Mouse (Mus musculus): ENCODE data around the gene Fam221b. TPM values are rescaled to one million over a fixed set of nuclear protein-coding genes. Genes with fewer than 3 reads are reported as not detected.

The Fam221b gene
- polyA plus RNA-seq, 1 experiment from 2014 or later: 2.6 TPM

Small RNA genes within 50 kb of the gene (microRNA-seq; reads per million reads assigned to microRNA genes)
- not detected for gene Gm25262

Other genes starting within 250 kb of the Fam221b start
- 0.24 and 0.38 TPM in 2 replicates for gene Fam166b, start 240.0 kb downstream of the Fam221b start, polyA plus RNA-seq (2014; fragmentation: Nextera tagmentation; extraction: Ambion mirVana)
- gene Tesk1, start 227.2 kb downstream of the Fam221b start, polyA plus RNA-seq (2014; fragmentation: Nextera tagmentation; extraction: Ambion mirVana): 11.4 and 14.9 TPM in 2 replicates
- 5.1 and 5.2 TPM in 2 replicates for gene Cd72, start 214.5 kb downstream of the Fam221b start, polyA plus RNA-seq (2014; fragmentation: Nextera tagmentation; extraction: Ambion mirVana)
- not detected in 2 replicates for gene Sit1, start 185.4 kb downstream of the Fam221b start, polyA plus RNA-seq (2014; fragmentation: Nextera tagmentation; extraction: Ambion mirVana)
- 59.4 and 72.2 TPM in 2 replicates for gene Ccdc107, start 176.2 kb downstream of the Fam221b start, polyA plus RNA-seq (2014; fragmentation: Nextera tagmentation; extraction: Ambion mirVana)
- 36.4 and 38.2 TPM in 2 replicates for gene Arhgef39, start 169.4 kb downstream of the Fam221b start, polyA plus RNA-seq (2014; fragmentation: Nextera tagmentation; extraction: Ambion mirVana)
- 0.80 and 1.3 TPM in 2 replicates for gene Car9, start 162.2 kb downstream of the Fam221b start, polyA plus RNA-seq (2014; fragmentation: Nextera tagmentation; extraction: Ambion mirVana)
- gene Tpm2, start 145.4 kb downstream of the Fam221b start, polyA plus RNA-seq (2014; fragmentation: Nextera tagmentation; extraction: Ambion mirVana): 208 and 212 TPM in 2 replicates
- gene Creb3, start 106.8 kb downstream of the Fam221b start, polyA plus RNA-seq (2014; fragmentation: Nextera tagmentation; extraction: Ambion mirVana): 50.2 and 55.7 TPM in 2 replicates
- 72.6 and 87.2 TPM in 2 replicates for gene Tln1, start 106.5 kb downstream of the Fam221b start, polyA plus RNA-seq (2014; fragmentation: Nextera tagmentation; extraction: Ambion mirVana)
- gene Rgp1, start 90.4 kb downstream of the Fam221b start, polyA plus RNA-seq (2014; fragmentation: Nextera tagmentation; extraction: Ambion mirVana): 27.9 and 34.4 TPM in 2 replicates
- gene Gba2, start 90.3 kb downstream of the Fam221b start, polyA plus RNA-seq (2014; fragmentation: Nextera tagmentation; extraction: Ambion mirVana): 13.1 and 17.9 TPM in 2 replicates
- gene Msmp, start 84.7 kb downstream of the Fam221b start, polyA plus RNA-seq (2014; fragmentation: Nextera tagmentation; extraction: Ambion mirVana): 0.63 and 1.0 TPM in 2 replicates
- gene Npr2, start 37.2 kb downstream of the Fam221b start, polyA plus RNA-seq (2014; fragmentation: Nextera tagmentation; extraction: Ambion mirVana): 6.0 and 11.1 TPM in 2 replicates
- 0.93 and 1.3 TPM in 2 replicates for gene Spag8, start 15.6 kb downstream of the Fam221b start, polyA plus RNA-seq (2014; fragmentation: Nextera tagmentation; extraction: Ambion mirVana)
- 107 and 136 TPM in 2 replicates for gene Hint2, start 12.7 kb downstream of the Fam221b start, polyA plus RNA-seq (2014; fragmentation: Nextera tagmentation; extraction: Ambion mirVana)
- 2.6 and 3.2 TPM in 2 replicates for gene Tmem8b, start 174 bp downstream of the Fam221b start, polyA plus RNA-seq (2014; fragmentation: Nextera tagmentation; extraction: Ambion mirVana)
- not detected in 2 replicates for gene Olfr70, start 31.7 kb upstream of the Fam221b start, polyA plus RNA-seq (2014; fragmentation: Nextera tagmentation; extraction: Ambion mirVana)
- gene Olfr71, start 41.1 kb upstream of the Fam221b start, polyA plus RNA-seq (2014; fragmentation: Nextera tagmentation; extraction: Ambion mirVana): not detected in 2 replicates
- 0.40 and 1.0 TPM in 2 replicates for gene Hrct1, start 58.0 kb upstream of the Fam221b start, polyA plus RNA-seq (2014; fragmentation: Nextera tagmentation; extraction: Ambion mirVana)
- gene Spaar, start 60.9 kb upstream of the Fam221b start, polyA plus RNA-seq (2014; fragmentation: Nextera tagmentation; extraction: Ambion mirVana): 0.04 and 0.14 TPM in 2 replicates
- not detected in 2 replicates for gene Olfr159, start 101.9 kb upstream of the Fam221b start, polyA plus RNA-seq (2014; fragmentation: Nextera tagmentation; extraction: Ambion mirVana)
- gene Olfr156, start 154.8 kb upstream of the Fam221b start, polyA plus RNA-seq (2014; fragmentation: Nextera tagmentation; extraction: Ambion mirVana): not detected in 2 replicates
- not detected in 2 replicates for gene Olfr157, start 171.1 kb upstream of the Fam221b start, polyA plus RNA-seq (2014; fragmentation: Nextera tagmentation; extraction: Ambion mirVana)
- not detected in 2 replicates for gene Olfr155, start 182.4 kb upstream of the Fam221b start, polyA plus RNA-seq (2014; fragmentation: Nextera tagmentation; extraction: Ambion mirVana)
- 16.9 and 26.2 TPM in 2 replicates for gene Reck, start 206.4 kb upstream of the Fam221b start, polyA plus RNA-seq (2014; fragmentation: Nextera tagmentation; extraction: Ambion mirVana)